12 mouse cellular contexts compared by ENCODE assay signal in genomic region chr1:170853604-170854003, GRCm38 (mm10). TPM values are rescaled to one million over a fixed set of nuclear protein-coding genes. Genes with fewer than 3 reads are reported as not detected.
DNase-seq lines count a peak whose midpoint lies in the region; ATAC-seq lines count a peak whose summit lies in the region.
"Had no signal": no experiment of that assay in that cellular context is flagged by ENCODE, and none has a peak within 500 bp of the region (broad histone marks: within the 10 kb centered on the region; RNA-seq: fewer than 3 reads in every experiment).

No protein-coding gene starts in this region.

- H3K4me2 ChIP-seq in liver, embryonic 12.5 days = peak overlapping the region; percentile 53
- H3K4me2 ChIP-seq in forebrain, embryonic 16.5 days (ENCODE audit: low read length) = no peak overlapping the region
- no peak overlapping the region for H3K4me2 ChIP-seq in midbrain, embryonic 13.5 days (replicated peaks)
- H3K4me2 ChIP-seq: hindbrain, embryonic 13.5 days had no signal

- H3K4me1 ChIP-seq in liver, embryonic 12.5 days = peaks cover 85% of the 10 kb centered on the region
- H3K4me1 ChIP-seq in forebrain, embryonic 16.5 days (replicated peaks; ENCODE audit: control insufficient read depth, insufficient read depth, low read length) = no peaks in the 10 kb centered on the region
- H3K4me1 ChIP-seq in midbrain, embryonic 13.5 days (replicated peaks) = no peaks in the 10 kb centered on the region
- peaks cover 23% of the 10 kb centered on the region for H3K4me1 ChIP-seq in heart, embryonic 10.5 days
- H3K4me1 ChIP-seq: hindbrain, embryonic 13.5 days had no signal

- H3K9me3 ChIP-seq in liver, embryonic 12.5 days (replicated peaks) = no peaks in the 10 kb centered on the region
- no peaks in the 10 kb centered on the region for H3K9me3 ChIP-seq in forebrain, embryonic 16.5 days (ENCODE audit: control insufficient read depth, low read length)
- H3K9me3 ChIP-seq in midbrain, embryonic 13.5 days = no peaks in the 10 kb centered on the region
- no peaks in the 10 kb centered on the region for H3K9me3 ChIP-seq in heart, embryonic 10.5 days
- H3K9me3 ChIP-seq: hindbrain, embryonic 13.5 days had no signal

- no peak overlapping the region for H3K9ac ChIP-seq in liver, embryonic 12.5 days
- no peak overlapping the region for H3K9ac ChIP-seq in forebrain, embryonic 16.5 days (replicated peaks; ENCODE audit: low read depth, low read length)
- H3K9ac ChIP-seq in midbrain, embryonic 13.5 days (replicated peaks) = no peak overlapping the region
- H3K9ac ChIP-seq: hindbrain, embryonic 13.5 days had no signal

- H3K4me3 ChIP-seq in liver, embryonic 12.5 days = no peak overlapping the region
- H3K4me3 ChIP-seq in forebrain, embryonic 16.5 days (replicated peaks; ENCODE audit: low read length) = no peak overlapping the region
- H3K4me3 ChIP-seq in midbrain, embryonic 13.5 days (replicated peaks) = no peak overlapping the region
- no peak overlapping the region for H3K4me3 ChIP-seq in heart, embryonic 10.5 days
- H3K4me3 ChIP-seq: hindbrain, embryonic 13.5 days had no signal

- H3K27ac ChIP-seq in liver, embryonic 12.5 days = peak overlapping the region; percentile 86
- no peak overlapping the region for H3K27ac ChIP-seq in forebrain, embryonic 16.5 days (ENCODE audit: low read length)
- H3K27ac ChIP-seq in midbrain, embryonic 13.5 days = no peak overlapping the region
- no peak overlapping the region for H3K27ac ChIP-seq in heart, embryonic 10.5 days
- H3K27ac ChIP-seq: hindbrain, embryonic 13.5 days had no signal

- peaks cover 48% of the 10 kb centered on the region for H3K36me3 ChIP-seq in liver, embryonic 12.5 days
- no peaks in the 10 kb centered on the region for H3K36me3 ChIP-seq in forebrain, embryonic 16.5 days (ENCODE audit: control insufficient read depth, insufficient read depth)
- H3K36me3 ChIP-seq in midbrain, embryonic 13.5 days = peaks cover 23% of the 10 kb centered on the region
- H3K36me3 ChIP-seq in heart, embryonic 10.5 days = peaks cover 8% of the 10 kb centered on the region; the same call in 1 of the 2 replicates

- DNase-seq in right cerebral cortex, adult 2 months (ENCODE audit: low spot score in 2 of 2) = peak; percentile 31 to 33
- DNase-seq in right cerebral cortex, postnatal 36 days (ENCODE audit: low spot score in 2 of 2) = no peak
- peak; percentile 7 for DNase-seq in Muller cell, postnatal 12 days (ENCODE audit: inconsistent ontology term)
- peak; percentile 16 for DNase-seq in skeletal muscle tissue, adult 2 months (ENCODE audit: low read depth, low spot score)
- DNase-seq in heart, embryonic 10.5 days (ENCODE audit: low spot score) = no peak
- DNase-seq: kidney, postnatal 25 days; lung, postnatal 10 days; thymus, adult 18-20 months had no signal

- H3K27me3 ChIP-seq in liver, embryonic 12.5 days (replicated peaks) = no peaks in the 10 kb centered on the region
- H3K27me3 ChIP-seq in forebrain, embryonic 16.5 days (replicated peaks; ENCODE audit: control insufficient read depth, insufficient read depth, low read length) = no peaks in the 10 kb centered on the region
- H3K27me3 ChIP-seq in midbrain, embryonic 13.5 days = no peaks in the 10 kb centered on the region
- no peaks in the 10 kb centered on the region for H3K27me3 ChIP-seq in heart, embryonic 10.5 days (ENCODE audit: insufficient read depth, poor library complexity, severe bottlenecking)
- H3K27me3 ChIP-seq: hindbrain, embryonic 13.5 days had no signal

- ATAC-seq in liver, embryonic 12.5 days = no peak
- no peak for ATAC-seq in forebrain, embryonic 16.5 days
- ATAC-seq in midbrain, embryonic 13.5 days = no peak

- 82% methylated on average over 3 of the region's 3 CpGs for WGBS in liver, embryonic 12.5 days (ENCODE audit: insufficient replicate concordance)
- WGBS in forebrain, embryonic 16.5 days = 92% methylated on average over 3 of the region's 3 CpGs
- WGBS in midbrain, embryonic 13.5 days = 97% methylated on average over 3 of the region's 3 CpGs
- 96% methylated on average over 3 of the region's 3 CpGs for WGBS in heart, embryonic 10.5 days

RNA-seq across cellular contexts. Expression of gene Atf6, which starts 14.0 kb away (rescaled TPM):
- polyA plus RNA-seq in liver, embryonic 12.5 days (2016; fragmentation: Nextera tagmentation; extraction: Ambion mirVana) = 9.6 and 10.6 TPM in 2 replicates
- 7.7 and 8.1 TPM in 2 replicates for polyA plus RNA-seq in forebrain, embryonic 16.5 days (2015; fragmentation: Nextera tagmentation; extraction: Ambion mirVana)
- polyA plus RNA-seq in midbrain, embryonic 13.5 days (2015; fragmentation: Nextera tagmentation; extraction: Ambion mirVana) = 7.8 and 8.3 TPM in 2 replicates
- polyA plus RNA-seq in heart, embryonic 10.5 days (2016; fragmentation: Nextera tagmentation; extraction: Ambion mirVana) = 10.9 and 16.0 TPM in 2 replicates

RNA-seq across cellular contexts. Expression of gene Gm26620, which starts 31.3 kb away (rescaled TPM):
- polyA plus RNA-seq in liver, embryonic 12.5 days (2016; fragmentation: Nextera tagmentation; extraction: Ambion mirVana) = 0.46 and 0.50 TPM in 2 replicates
- 0.58 and 1.1 TPM in 2 replicates for polyA plus RNA-seq in forebrain, embryonic 16.5 days (2015; fragmentation: Nextera tagmentation; extraction: Ambion mirVana)
- polyA plus RNA-seq in midbrain, embryonic 13.5 days (2015; fragmentation: Nextera tagmentation; extraction: Ambion mirVana) = 0.32 TPM in 1 of 2 replicates, not detected in the other
- polyA plus RNA-seq in heart, embryonic 10.5 days (2016; fragmentation: Nextera tagmentation; extraction: Ambion mirVana) = 0.67 TPM in 1 of 2 replicates, not detected in the other

RNA-seq across cellular contexts. Expression of gene Dusp12, which starts 31.7 kb away (rescaled TPM):
- 25.7 and 27.3 TPM in 2 replicates for polyA plus RNA-seq in liver, embryonic 12.5 days (2016; fragmentation: Nextera tagmentation; extraction: Ambion mirVana)
- 32.6 and 39.2 TPM in 2 replicates for polyA plus RNA-seq in forebrain, embryonic 16.5 days (2015; fragmentation: Nextera tagmentation; extraction: Ambion mirVana)
- 38.0 and 39.8 TPM in 2 replicates for polyA plus RNA-seq in midbrain, embryonic 13.5 days (2015; fragmentation: Nextera tagmentation; extraction: Ambion mirVana)
- 28.9 and 37.9 TPM in 2 replicates for polyA plus RNA-seq in heart, embryonic 10.5 days (2016; fragmentation: Nextera tagmentation; extraction: Ambion mirVana)

RNA-seq across cellular contexts. Expression of gene Fcrlb, which starts 59.1 kb away (rescaled TPM):
- 0.10 and 0.13 TPM in 2 replicates for polyA plus RNA-seq in liver, embryonic 12.5 days (2016; fragmentation: Nextera tagmentation; extraction: Ambion mirVana)
- 0.22 TPM in 1 of 2 replicates, not detected in the other for polyA plus RNA-seq in forebrain, embryonic 16.5 days (2015; fragmentation: Nextera tagmentation; extraction: Ambion mirVana)
- polyA plus RNA-seq in midbrain, embryonic 13.5 days (2015; fragmentation: Nextera tagmentation; extraction: Ambion mirVana) = 0.16 and 0.26 TPM in 2 replicates
- not detected in 2 replicates for polyA plus RNA-seq in heart, embryonic 10.5 days (2016; fragmentation: Nextera tagmentation; extraction: Ambion mirVana)

Comparison
In these comparisons a context has a peak if more than half of its experiments do, and no peak if none do; other contexts are left out.
1. DNase-seq: peak in right cerebral cortex, adult 2 months (2 of 2), Muller cell, postnatal 12 days (single experiment) and skeletal muscle tissue, adult 2 months (single experiment); none in right cerebral cortex, postnatal 36 days (0 of 2) and heart, embryonic 10.5 days (single experiment).